In genomic region chrX:69579903-69580459, GRCm38 (mm10) we compare ENCODE assay signal across 25 mouse cellular contexts.
DNase-seq lines count a peak whose midpoint lies in the region; ATAC-seq and TF ChIP-seq lines count a peak whose summit lies in the region.
"Had no signal": no experiment of that assay in that cellular context is flagged by ENCODE, and none has a peak within 500 bp of the region (broad histone marks: within the 10 kb centered on the region; RNA-seq: fewer than 3 reads in every experiment).

No protein-coding gene starts in this region.

- H3K27ac ChIP-seq in forebrain, embryonic 14.5 days (ENCODE audit: low read depth, low read length), result no peak overlapping the region
- H3K27ac ChIP-seq in forebrain, postnatal 0 days (ENCODE audit: low read depth, low read length), result no peak overlapping the region
- H3K27ac ChIP-seq in hindbrain, embryonic 12.5 days, result no peak overlapping the region
- H3K27ac ChIP-seq in hindbrain, embryonic 16.5 days (ENCODE audit: low read depth, low read length), result no peak overlapping the region
- H3K27ac ChIP-seq: embryonic facial prominence, embryonic 12.5 days; embryonic facial prominence, embryonic 15.5 days; hindbrain, embryonic 13.5 days; hindbrain, postnatal 0 days had no signal

- no peak overlapping the region for H3K4me2 ChIP-seq in forebrain, embryonic 14.5 days (ENCODE audit: low read length)
- H3K4me2 ChIP-seq in forebrain, postnatal 0 days (ENCODE audit: low read depth), result no peak overlapping the region
- no peak overlapping the region for H3K4me2 ChIP-seq in hindbrain, embryonic 12.5 days (replicated peaks)
- no peak overlapping the region for H3K4me2 ChIP-seq in hindbrain, embryonic 16.5 days (ENCODE audit: low read length)
- H3K4me2 ChIP-seq: embryonic facial prominence, embryonic 12.5 days; embryonic facial prominence, embryonic 15.5 days; heart, embryonic 11.5 days; hindbrain, embryonic 13.5 days had no signal

- no peak overlapping the region for H3K4me3 ChIP-seq in forebrain, embryonic 14.5 days (ENCODE audit: low read depth, low read length)
- no peak overlapping the region for H3K4me3 ChIP-seq in forebrain, postnatal 0 days (ENCODE audit: low read depth, low read length)
- no peak overlapping the region for H3K4me3 ChIP-seq in hindbrain, embryonic 12.5 days
- no peak overlapping the region for H3K4me3 ChIP-seq in hindbrain, embryonic 16.5 days (ENCODE audit: low read length)
- H3K4me3 ChIP-seq: embryonic facial prominence, embryonic 12.5 days; embryonic facial prominence, embryonic 15.5 days; hindbrain, embryonic 13.5 days had no signal

- no peaks in the 10 kb centered on the region for H3K9me3 ChIP-seq in forebrain, embryonic 14.5 days (replicated peaks; ENCODE audit: control insufficient read depth, low read length)
- H3K9me3 ChIP-seq in forebrain, postnatal 0 days (ENCODE audit: low read length), result no peaks in the 10 kb centered on the region
- H3K9me3 ChIP-seq in hindbrain, embryonic 12.5 days (replicated peaks), result no peaks in the 10 kb centered on the region
- no peaks in the 10 kb centered on the region for H3K9me3 ChIP-seq in hindbrain, embryonic 16.5 days (ENCODE audit: control insufficient read depth, low read length)
- H3K9me3 ChIP-seq: embryonic facial prominence, embryonic 12.5 days; embryonic facial prominence, embryonic 15.5 days; G1E; hindbrain, embryonic 13.5 days had no signal

- no peaks in the 10 kb centered on the region for H3K27me3 ChIP-seq in forebrain, embryonic 14.5 days (replicated peaks; ENCODE audit: control insufficient read depth, insufficient read depth, low read length)
- no peaks in the 10 kb centered on the region for H3K27me3 ChIP-seq in forebrain, postnatal 0 days (ENCODE audit: insufficient read depth, low read length)
- no peaks in the 10 kb centered on the region for H3K27me3 ChIP-seq in hindbrain, embryonic 12.5 days
- no peaks in the 10 kb centered on the region for H3K27me3 ChIP-seq in hindbrain, embryonic 16.5 days (replicated peaks; ENCODE audit: control insufficient read depth, insufficient read depth, low read length)
- H3K27me3 ChIP-seq: CH12.LX; embryonic facial prominence, embryonic 12.5 days; embryonic facial prominence, embryonic 15.5 days; hindbrain, embryonic 13.5 days had no signal

- H3K36me3 ChIP-seq in forebrain, embryonic 14.5 days (ENCODE audit: control insufficient read depth, insufficient read depth, low read length), result no peaks in the 10 kb centered on the region
- no peaks in the 10 kb centered on the region for H3K36me3 ChIP-seq in forebrain, postnatal 0 days (ENCODE audit: insufficient read depth)
- H3K36me3 ChIP-seq in hindbrain, embryonic 12.5 days, result no peaks in the 10 kb centered on the region
- no peaks in the 10 kb centered on the region for H3K36me3 ChIP-seq in hindbrain, embryonic 16.5 days (ENCODE audit: control insufficient read depth, insufficient read depth, low read length)
- H3K36me3 ChIP-seq: embryonic facial prominence, embryonic 12.5 days; embryonic facial prominence, embryonic 15.5 days; G1E; hindbrain, embryonic 13.5 days had no signal

- peak; percentile 52 for DNase-seq in forebrain, embryonic 14.5 days (ENCODE audit: low spot score)
- DNase-seq in forebrain, postnatal 0 days, result no peak
- peak; percentile 69 for DNase-seq in Muller cell, postnatal 12 days (ENCODE audit: inconsistent ontology term)
- DNase-seq in retina, embryonic 14.5 days (ENCODE audit: low spot score), result peak; percentile 39
- DNase-seq in cerebellum, postnatal 25 days, result no peak
- DNase-seq: adrenal gland, adult 8-10 months; adrenal gland, postnatal 25 days; B cell, adult 2 months; cerebellum, adult 18-20 months; cerebellum, adult 9-10 months; cerebellum, postnatal 14 days; gastrocnemius, postnatal 10 days; heart, adult 11 months; kidney, adult 18-20 months had no signal

- WGBS in forebrain, embryonic 14.5 days, result 50% methylated on average over 2 of the region's 2 CpGs
- WGBS in forebrain, postnatal 0 days, result 44% methylated on average over 2 of the region's 2 CpGs
- WGBS in hindbrain, embryonic 12.5 days, result 81% methylated on average over 2 of the region's 2 CpGs
- WGBS in hindbrain, embryonic 16.5 days, result 64% methylated on average over 2 of the region's 2 CpGs

- H3K9ac ChIP-seq in forebrain, embryonic 14.5 days (ENCODE audit: low read length), result no peak overlapping the region
- no peak overlapping the region for H3K9ac ChIP-seq in forebrain, postnatal 0 days
- no peak overlapping the region for H3K9ac ChIP-seq in hindbrain, embryonic 12.5 days
- H3K9ac ChIP-seq in hindbrain, embryonic 16.5 days (ENCODE audit: low read depth, low read length), result no peak overlapping the region
- H3K9ac ChIP-seq: embryonic facial prominence, embryonic 12.5 days; embryonic facial prominence, embryonic 15.5 days; hindbrain, embryonic 13.5 days had no signal

- no peak for TF ChIP-seq CTCF in forebrain, postnatal 0 days (IDR thresholded peaks at IDR 0.05; ENCODE audit: low read depth)

- ATAC-seq in forebrain, embryonic 14.5 days, result peak; percentile 80
- no peak; the same call in 1 of the 2 replicates for ATAC-seq in forebrain, postnatal 0 days
- ATAC-seq in hindbrain, embryonic 12.5 days (ENCODE audit: low FRiP score), result 0 out of 2 replicates have a peak, but pooled peaks have one; percentile 43
- ATAC-seq in hindbrain, embryonic 16.5 days, result no peak
- ATAC-seq: hindbrain, postnatal 0 days; inflammation-experienced regulatory T-cells, adult 6 months; intestine, embryonic 16.5 days had no signal

- H3K4me1 ChIP-seq in forebrain, embryonic 14.5 days (ENCODE audit: control insufficient read depth, insufficient read depth, low read length), result no peaks in the 10 kb centered on the region
- H3K4me1 ChIP-seq in forebrain, postnatal 0 days (ENCODE audit: insufficient read depth), result no peaks in the 10 kb centered on the region
- H3K4me1 ChIP-seq in hindbrain, embryonic 12.5 days, result no peaks in the 10 kb centered on the region
- H3K4me1 ChIP-seq in hindbrain, embryonic 16.5 days (ENCODE audit: control insufficient read depth, insufficient read depth, low read depth, low read length), result no peaks in the 10 kb centered on the region
- H3K4me1 ChIP-seq: embryonic facial prominence, embryonic 12.5 days; embryonic facial prominence, embryonic 15.5 days; hindbrain, embryonic 13.5 days had no signal

Comparison
In these comparisons a context has a peak if more than half of its experiments do, and no peak if none do; other contexts are left out.
1. ATAC-seq: peak in forebrain, embryonic 14.5 days (single experiment) and hindbrain, embryonic 12.5 days (single experiment); none in forebrain, postnatal 0 days (single experiment) and hindbrain, embryonic 16.5 days (single experiment).
2. DNase-seq: peak in forebrain, embryonic 14.5 days (single experiment), Muller cell, postnatal 12 days (single experiment) and retina, embryonic 14.5 days (single experiment); none in forebrain, postnatal 0 days (single experiment) and cerebellum, postnatal 25 days (0 of 2).